Mouse (Mus musculus): ENCODE measurements around the gene Zfp526.

DNA sequence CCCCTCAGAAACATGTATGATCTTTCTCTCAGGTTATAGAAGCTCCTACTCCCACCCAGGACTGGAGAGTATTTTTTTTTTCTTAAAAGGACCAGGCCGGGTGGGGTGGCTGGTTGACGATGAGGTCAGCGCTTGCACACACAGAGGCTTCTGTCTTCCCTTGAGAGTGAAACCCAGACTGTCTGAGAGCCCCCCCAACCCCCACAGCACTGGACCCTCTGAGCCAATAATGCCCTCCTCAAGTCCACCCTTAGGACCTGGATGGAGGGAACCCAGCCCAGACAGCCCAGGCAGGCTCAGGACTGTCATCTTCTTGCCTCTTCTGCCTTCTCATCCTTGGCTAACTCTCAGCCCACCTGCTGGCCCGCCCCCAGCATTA lies 25.5 kb downstream of the Zfp526 start:
- TF ChIP-seq CTCF (IDR thresholded peaks at IDR 0.05; ENCODE audit: low read depth) (no peak), EP300 (IDR thresholded peaks at IDR 0.05; ENCODE audit: low read depth) (no peak)

Data from liver, embryonic 14.5 days (tissue).